Mouse (Mus musculus): ENCODE results near the gene Hnrnph1. TPM values are rescaled to one million over a fixed set of nuclear protein-coding genes. Genes with fewer than 3 reads are reported as not detected.

Hnrnph1 gene
- total RNA-seq, 2 experiments from 2014 or later: 123 to 164 TPM

- DNase-seq: peak; percentile 44
Observed at GRCm38 (mm10) chr11:50403367-50404014, 26.7 kb downstream of the Hnrnph1 start.

GRCm38 (mm10) chr11:50407235-50407634, 30.4 kb downstream of the Hnrnph1 start:
- DNase-seq: no peak

GRCm38 (mm10) chr11:50415563-50416241, 38.9 kb downstream of the Hnrnph1 start:
- no peak for DNase-seq

GRCm38 (mm10) chr11:50417856-50418255, 41.1 kb downstream of the Hnrnph1 start:
- DNase-seq: no peak

GRCm38 (mm10) chr11:50421461-50421860, 44.7 kb downstream of the Hnrnph1 start:
- DNase-seq: no peak

GRCm38 (mm10) chr11:50421934-50422780, 45.4 kb downstream of the Hnrnph1 start:
- DNase-seq: no peak

- DNase-seq: no peak
Observed at GRCm38 (mm10) chr11:50426056-50426455, 49.3 kb downstream of the Hnrnph1 start.

- peak; percentile 88 for DNase-seq
Observed at GRCm38 (mm10) chr11:50430277-50431133, 53.7 kb downstream of the Hnrnph1 start, which contains the start of gene Rufy1. TSS of gene Rufy1 (minus strand) at chr11:50431125.

- DNase-seq: no peak
Observed at GRCm38 (mm10) chr11:50431134-50432068, 54.6 kb downstream of the Hnrnph1 start.

GRCm38 (mm10) chr11:50432069-50432440, 55.3 kb downstream of the Hnrnph1 start:
- DNase-seq: no peak

GRCm38 (mm10) chr11:50432896-50433295, 56.1 kb downstream of the Hnrnph1 start:
- no peak for DNase-seq

Small RNAs within 50 kb of the gene (microRNA-seq; reads per million reads assigned to microRNA genes)
- gene Mir804: 0 reads per million in 2 experiments

Other genes with a start within 250 kb of the Hnrnph1 start
- 10 to 100 TPM; 23.2 to 30.1 TPM for gene Tbc1d9b, start 245.6 kb upstream of the Hnrnph1 start, total RNA-seq (2021)
- 1 to 10 TPM; 6.3 to 7.5 TPM for gene Mrnip, start 202.5 kb upstream of the Hnrnph1 start, total RNA-seq (2021)
- 100 to 1,000 TPM; 196 to 231 TPM for gene Sqstm1, start 166.2 kb upstream of the Hnrnph1 start, total RNA-seq (2021)
- 10 to 100 TPM; 31.2 to 35.0 TPM for gene Mgat4b, start 166.1 kb upstream of the Hnrnph1 start, total RNA-seq (2021)
- gene Ltc4s, start 138.4 kb upstream of the Hnrnph1 start, total RNA-seq (2021): 1 to 10 TPM; 2.3 to 3.9 TPM
- 10 to 100 TPM; 11.7 to 13.9 TPM for gene Maml1, start 84.7 kb upstream of the Hnrnph1 start, total RNA-seq (2021)
- 100 to 1,000 TPM; 146 to 173 TPM for gene Canx, start 51.3 kb upstream of the Hnrnph1 start, total RNA-seq (2021)
- gene Cby3, start 22.5 kb upstream of the Hnrnph1 start, total RNA-seq (2021): not detected
- gene Rufy1, start 54.1 kb downstream of the Hnrnph1 start, total RNA-seq (2021): 10 to 100 TPM; 21.1 to 21.7 TPM
- 10 to 100 TPM; 27.3 to 37.4 TPM for gene Adamts2, start 225.1 kb downstream of the Hnrnph1 start, total RNA-seq (2021)

Data from gastrocnemius, postnatal 10 days (tissue).